Mouse (Mus musculus): Measurements from ENCODE around the gene Srxn1.

Srxn1 gene

GRCm38 (mm10) chr2:152128597-152128996 lies 23.3 kb downstream of the Srxn1 start:
- no peak for DNase-seq

- no peak for DNase-seq
Measured at GRCm38 (mm10) chr2:152129778-152130177, 24.5 kb downstream of the Srxn1 start.

DNA sequence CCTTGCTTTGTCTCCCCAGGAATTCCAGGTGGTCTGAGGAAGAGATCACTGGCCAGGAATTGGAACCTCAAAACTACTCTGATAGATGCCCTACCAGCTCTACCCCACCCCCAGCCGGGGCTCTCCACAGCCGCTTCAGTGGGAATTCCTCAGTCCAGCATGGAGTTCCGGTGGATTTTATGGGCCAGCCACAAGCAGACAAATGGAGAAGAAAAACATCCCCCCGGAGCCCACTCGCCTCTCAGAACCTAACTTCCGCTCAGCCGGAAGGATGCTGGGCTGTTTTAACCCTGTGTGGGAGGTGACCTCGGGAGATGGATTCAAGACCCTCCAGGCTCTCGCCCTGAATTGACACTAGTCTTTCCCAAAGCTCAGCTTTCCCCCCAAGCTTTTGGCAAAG lies 26.7 kb downstream of the Srxn1 start:
- no peak for DNase-seq

DNA sequence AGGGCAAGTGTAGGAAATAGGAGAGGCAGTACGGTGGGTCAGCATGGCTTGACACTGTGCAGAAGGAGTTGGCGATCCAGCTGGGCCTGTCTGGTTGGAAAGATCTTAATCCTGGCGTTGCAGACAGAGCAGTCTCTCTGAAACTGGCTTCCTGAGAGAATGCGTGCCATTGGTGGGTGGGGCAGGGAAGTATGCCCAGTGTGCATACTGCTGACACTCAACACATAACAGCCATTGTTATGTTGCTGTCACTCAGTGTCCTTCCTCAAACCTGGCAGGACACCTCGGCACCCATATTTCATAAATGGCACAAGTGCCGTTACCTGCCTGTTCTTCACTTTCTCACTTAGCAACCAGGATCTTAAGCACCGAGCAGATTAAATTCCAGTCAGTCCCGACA lies 27.4 kb downstream of the Srxn1 start:
- no peak for DNase-seq

GRCm38 (mm10) chr2:152139191-152139987 lies 34.1 kb downstream of the Srxn1 start:
- no peak for DNase-seq

- no peak for DNase-seq
Measured at GRCm38 (mm10) chr2:152140941-152141340, 35.6 kb downstream of the Srxn1 start.

GRCm38 (mm10) chr2:152141491-152141890 lies 36.2 kb downstream of the Srxn1 start:
- DNase-seq = no peak

DNA sequence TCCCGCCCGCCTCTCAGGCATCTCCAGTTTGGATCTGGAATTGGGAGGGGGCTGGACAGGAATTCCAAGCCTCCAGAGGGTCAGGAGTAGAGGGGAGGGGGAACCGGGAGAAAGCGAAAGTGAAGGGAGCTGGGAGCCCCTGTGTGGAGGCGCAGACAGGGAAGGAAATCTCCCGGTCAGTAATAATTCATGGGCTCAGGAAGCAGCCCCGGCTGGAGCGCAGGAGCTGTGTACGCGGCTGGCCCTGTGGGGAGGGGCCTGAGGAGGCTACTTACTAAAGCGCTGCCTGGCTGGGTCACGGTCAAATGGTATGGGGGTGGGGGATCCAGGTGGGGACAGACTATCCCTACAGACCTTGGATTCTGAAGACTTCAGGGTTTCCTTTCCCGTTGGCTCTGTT lies 36.7 kb downstream of the Srxn1 start:
- peak; percentile 51 for DNase-seq

GRCm38 (mm10) chr2:152142571-152142970 lies 37.3 kb downstream of the Srxn1 start:
- no peak for DNase-seq

- peak; percentile 62 for DNase-seq
Measured at GRCm38 (mm10) chr2:152143279-152144157, 38.2 kb downstream of the Srxn1 start, which contains the start of gene Tcf15. TSS of gene Tcf15 (plus strand) at chr2:152143561.

GRCm38 (mm10) chr2:152144158-152144450 lies 38.8 kb downstream of the Srxn1 start:
- DNase-seq = no peak

GRCm38 (mm10) chr2:152144501-152144900 lies 39.2 kb downstream of the Srxn1 start:
- DNase-seq = no peak

DNA sequence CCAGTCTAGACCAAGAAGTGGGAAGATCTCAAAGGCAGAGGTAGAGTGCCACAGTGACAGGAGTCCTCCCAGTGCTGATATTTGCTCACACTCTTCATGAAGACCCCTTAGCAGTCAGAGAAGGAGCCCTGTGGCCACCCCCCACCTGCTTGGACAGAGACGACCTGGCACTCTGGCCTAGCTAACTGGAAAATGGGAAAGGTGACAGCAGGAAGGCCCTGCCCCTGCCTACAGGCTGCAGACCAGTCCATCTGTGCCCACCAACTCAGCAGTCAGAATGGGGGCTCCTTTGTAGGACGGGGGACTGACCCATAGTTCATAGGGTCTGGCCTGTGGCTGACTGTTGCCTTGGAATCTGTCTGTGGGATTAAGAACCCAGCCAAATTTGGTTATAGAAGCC lies 40.4 kb downstream of the Srxn1 start:
- DNase-seq = no peak

DNA sequence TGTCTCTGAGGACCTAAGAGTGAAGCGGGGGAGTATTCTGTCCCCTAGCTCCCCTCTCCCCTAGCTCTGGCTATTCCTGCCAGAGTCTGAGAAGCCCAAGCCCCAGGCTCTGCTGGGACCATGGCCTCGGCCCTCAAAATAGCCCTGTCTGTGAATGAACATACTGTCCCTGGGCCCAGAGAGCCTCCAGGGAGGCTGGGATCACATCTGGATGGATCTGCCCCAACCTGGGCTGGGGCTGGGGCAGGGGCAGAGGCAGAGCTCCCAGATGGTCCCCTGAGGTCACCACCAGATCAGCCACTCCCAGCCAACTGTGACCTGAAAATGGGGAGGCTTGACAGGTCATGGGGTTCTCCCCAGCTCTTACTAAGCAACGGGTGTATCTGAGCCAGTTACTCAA lies 41.8 kb downstream of the Srxn1 start:
- DNase-seq = no peak

GRCm38 (mm10) chr2:152148675-152149074 lies 43.4 kb downstream of the Srxn1 start:
- DNase-seq = no peak

GRCm38 (mm10) chr2:152149891-152150290 lies 44.6 kb downstream of the Srxn1 start:
- DNase-seq = no peak

- DNase-seq = peak; percentile 45
Measured at GRCm38 (mm10) chr2:152150373-152150772, 45.1 kb downstream of the Srxn1 start.

GRCm38 (mm10) chr2:152153361-152153760 lies 48.0 kb downstream of the Srxn1 start:
- no peak for DNase-seq

DNA sequence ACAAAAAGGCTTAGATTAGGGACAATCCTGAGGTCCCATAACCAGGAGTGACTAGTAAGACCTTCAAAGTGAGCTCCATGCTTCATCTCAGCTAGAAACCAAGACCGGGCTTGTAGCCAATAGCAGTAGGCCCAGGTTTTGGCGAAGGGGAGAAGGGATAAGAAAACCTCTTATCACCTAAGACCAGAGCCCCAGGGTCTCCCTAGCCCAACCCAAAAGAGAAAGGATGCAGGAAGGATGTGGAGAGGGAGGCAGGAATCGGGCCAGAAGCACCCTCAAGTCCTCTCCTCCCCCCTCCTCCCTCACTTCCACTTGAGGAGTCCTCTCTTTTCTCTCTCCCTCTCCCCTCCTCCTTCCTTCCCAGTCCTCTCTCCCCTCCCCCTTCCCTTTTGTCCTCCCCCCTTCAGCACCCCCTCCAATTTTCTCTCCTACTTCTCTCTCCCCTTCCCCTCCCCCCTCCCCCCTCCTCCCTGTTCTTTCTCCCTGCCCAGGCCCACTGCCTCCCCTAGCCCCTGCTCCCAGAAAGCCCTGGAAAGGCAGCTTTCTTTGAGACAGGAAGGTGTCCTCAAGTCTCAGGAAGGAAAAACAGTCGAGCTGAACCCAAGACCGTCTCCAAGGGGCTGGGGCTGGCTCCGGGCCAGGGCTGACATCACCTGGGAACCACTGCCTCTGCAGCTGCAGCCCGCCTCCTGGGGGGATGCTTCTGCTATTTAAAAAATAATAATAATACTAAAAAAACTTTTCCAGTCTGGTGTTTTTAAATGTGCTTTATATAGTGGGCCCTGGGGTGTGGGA lies 50.3 kb downstream of the Srxn1 start:
- peak; percentile 50 for DNase-seq

DNA sequence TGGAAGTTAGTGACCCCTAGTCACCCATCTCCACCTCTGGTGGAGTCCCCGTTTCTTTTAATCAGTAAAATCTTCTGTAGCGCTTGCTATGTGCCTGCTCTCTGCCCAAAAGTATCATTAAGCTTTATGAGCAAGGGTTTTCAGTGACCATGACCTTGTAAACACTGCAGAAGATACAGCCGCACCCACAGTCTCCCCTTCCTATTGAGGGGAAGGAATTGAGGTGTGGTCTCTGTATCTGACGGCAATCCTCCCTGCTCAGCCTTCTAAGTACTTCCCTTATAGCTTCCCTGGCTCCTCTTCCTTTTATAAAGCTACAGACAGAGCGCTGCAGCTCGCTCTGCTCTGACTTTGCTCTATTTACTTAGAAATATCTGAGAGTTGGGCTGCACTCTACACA lies 51.2 kb downstream of the Srxn1 start:
- DNase-seq = no peak

GRCm38 (mm10) chr2:152159487-152159886 lies 54.2 kb downstream of the Srxn1 start:
- DNase-seq = no peak
